Mouse (Mus musculus) hindbrain, embryonic 14.5 days (tissue): ENCODE results near the gene Vmn1r4. TPM values are rescaled to one million over a fixed set of nuclear protein-coding genes. Genes with fewer than 3 reads are reported as not detected.

Experiments used
- ATAC-seq: fragments of 200-750 bp; cut with Nextera tagmentation; 2 replicates; pipeline ENCODE4 v1.8.0; 2017; ENCODE audit warnings: moderate number of reproducible peaks, mild to moderate bottlenecking, moderate TSS enrichment, moderate library complexity; ENCODE audit not compliant: low FRiP score
- DNase-seq: peaks from one replicate; pipeline ENCODE4 v3.0.0-alpha.2; 2015; ENCODE audit warnings: low spot score
- H3K27ac ChIP-seq: fragments of 300-500 bp; sonication (generic); 2 replicates; pipeline ENCODE4 v1.5.1; 2014; ENCODE audit warnings: mild to moderate bottlenecking, moderate library complexity
- H3K27me3 ChIP-seq: fragments of 300-500 bp; sonication (generic); 2 replicates; pipeline ENCODE4 v1.6.1; 2014; ENCODE audit warnings: mild to moderate bottlenecking, low read length, mixed read lengths; ENCODE audit not compliant: control insufficient read depth, insufficient read depth
- H3K36me3 ChIP-seq: fragments of 300-500 bp; sonication (generic); replicated peaks from 2 replicates; pipeline ENCODE4 v1.6.1; 2014; ENCODE audit not compliant: control insufficient read depth, insufficient read depth
- H3K4me1 ChIP-seq: fragments of 300-500 bp; sonication (generic); replicated peaks from 2 replicates; pipeline ENCODE4 v1.6.1; 2014; ENCODE audit warnings: antibody characterized with exemption, low read length, mixed read lengths; ENCODE audit not compliant: control insufficient read depth, insufficient read depth
- H3K4me2 ChIP-seq: fragments of 300-500 bp; sonication (generic); replicated peaks from 2 replicates; pipeline ENCODE4 v1.6.1; 2014; ENCODE audit warnings: mild to moderate bottlenecking, moderate library complexity
- H3K4me3 ChIP-seq: fragments of 300-500 bp; sonication (generic); replicated peaks from 2 replicates; pipeline ENCODE4 v1.5.1; 2014; ENCODE audit warnings: mild to moderate bottlenecking, low read length
- H3K9ac ChIP-seq: fragments of 300-500 bp; sonication (generic); 2 replicates; pipeline ENCODE4 v1.6.1; 2014
- H3K9me3 ChIP-seq: fragments of 300-500 bp; sonication (generic); 2 replicates; pipeline ENCODE4 v1.6.1; 2016; ENCODE audit warnings: low read length; ENCODE audit not compliant: control insufficient read depth
- WGBS: fragments of 180-500 bp; shearing (Covaris S2); extraction: QIAGEN DNeasy Blood & Tissue Kit; methylation state at CpG from one replicate; pipeline ENCODE4 v1.1.7; 2014; 5-methylcytosine and 5-hydroxymethylcytosine counted together
- polyA plus RNA-seq: library from polyadenylated mRNA; unstranded; fragments of >200 nt; fragmentation: Nextera tagmentation; extraction: Ambion mirVana; gene quantifications from 2 replicates; pipeline ENCODE4 v1.2.1, GENCODE M21; 2014

The Vmn1r4 gene
- polyA plus RNA-seq, 1 experiment from 2014 or later, result 0.62 TPM

GRCm38 (mm10) chr6:56910910-56911309 is 12.9 kb upstream of the Vmn1r4 start:
- no peak for DNase-seq
- Histone ChIP-seq H3K27me3 (no peaks in the 10 kb centered on the region), H3K4me2 (no peak overlapping the region), H3K4me1 (no peaks in the 10 kb centered on the region), H3K27ac (no peak overlapping the region), H3K4me3 (no peak overlapping the region), H3K36me3 (no peaks in the 10 kb centered on the region), H3K9me3 (no peaks in the 10 kb centered on the region), H3K9ac (no peak overlapping the region)
- ATAC-seq, result no peak
- whole genome bisulfite sequencing, result 89% methylated on average over 2 of the region's 2 CpGs

DNA sequence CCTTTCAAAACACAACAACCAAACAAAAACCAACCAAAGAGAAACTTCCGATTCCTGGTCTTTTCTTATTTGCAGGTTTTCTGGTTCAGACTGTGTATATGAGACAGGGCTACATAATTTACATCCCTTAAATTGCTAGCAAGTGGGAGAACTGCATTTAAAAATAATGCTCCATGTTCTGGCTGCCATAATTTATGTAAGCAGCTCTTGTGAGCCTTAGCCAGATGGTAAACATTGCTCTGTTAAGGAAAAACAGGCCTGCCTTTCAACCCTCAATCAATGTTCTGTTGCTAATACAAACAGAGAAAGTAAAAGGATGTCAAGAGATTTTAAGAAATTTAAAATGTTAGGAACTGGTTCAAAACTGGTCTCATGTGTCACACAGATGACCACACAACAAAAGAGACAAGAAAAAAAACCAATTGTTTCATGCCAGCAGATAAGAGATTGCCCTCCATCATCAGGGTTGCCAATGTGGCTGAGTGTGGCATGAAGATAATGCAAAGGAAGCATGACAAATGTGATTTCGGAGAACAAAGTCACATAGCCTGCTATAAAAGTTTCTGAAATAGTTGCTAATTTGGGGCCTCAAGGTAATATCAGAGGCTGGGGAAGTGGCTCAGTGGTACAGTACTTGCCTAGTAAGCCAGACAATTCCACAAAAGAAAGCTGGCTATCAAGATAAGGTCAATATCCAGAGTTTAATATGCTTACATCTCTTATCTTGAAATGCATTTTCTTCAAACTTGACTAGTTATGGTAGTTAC is 10.5 kb upstream of the Vmn1r4 start:
- Histone ChIP-seq H3K36me3 (no peaks in the 10 kb centered on the region), H3K9ac (no peak overlapping the region), H3K4me2 (no peak overlapping the region), H3K9me3 (no peaks in the 10 kb centered on the region), H3K4me1 (no peaks in the 10 kb centered on the region), H3K4me3 (no peak overlapping the region), H3K27me3 (no peaks in the 10 kb centered on the region), H3K27ac (no peak overlapping the region)
- 92% methylated on average over 2 of the region's 2 CpGs for WGBS
- DNase-seq, result no peak
- ATAC-seq, result no peak

- H3K4me1 ChIP-seq, result no peaks in the 10 kb centered on the region
- H3K27ac ChIP-seq, result no peak overlapping the region
- WGBS, result 92% methylated on average over 2 of the region's 2 CpGs
- H3K9ac ChIP-seq, result no peak overlapping the region
- DNase-seq, result no peak
- no peaks in the 10 kb centered on the region for H3K36me3 ChIP-seq
- no peak overlapping the region for H3K4me3 ChIP-seq
- H3K9me3 ChIP-seq, result no peaks in the 10 kb centered on the region
- H3K27me3 ChIP-seq, result no peaks in the 10 kb centered on the region
- no peak overlapping the region for H3K4me2 ChIP-seq
- ATAC-seq, result no peak
These were observed 7.5 kb upstream of the Vmn1r4 start for GRCm38 (mm10) chr6:56916279-56916678.

DNA sequence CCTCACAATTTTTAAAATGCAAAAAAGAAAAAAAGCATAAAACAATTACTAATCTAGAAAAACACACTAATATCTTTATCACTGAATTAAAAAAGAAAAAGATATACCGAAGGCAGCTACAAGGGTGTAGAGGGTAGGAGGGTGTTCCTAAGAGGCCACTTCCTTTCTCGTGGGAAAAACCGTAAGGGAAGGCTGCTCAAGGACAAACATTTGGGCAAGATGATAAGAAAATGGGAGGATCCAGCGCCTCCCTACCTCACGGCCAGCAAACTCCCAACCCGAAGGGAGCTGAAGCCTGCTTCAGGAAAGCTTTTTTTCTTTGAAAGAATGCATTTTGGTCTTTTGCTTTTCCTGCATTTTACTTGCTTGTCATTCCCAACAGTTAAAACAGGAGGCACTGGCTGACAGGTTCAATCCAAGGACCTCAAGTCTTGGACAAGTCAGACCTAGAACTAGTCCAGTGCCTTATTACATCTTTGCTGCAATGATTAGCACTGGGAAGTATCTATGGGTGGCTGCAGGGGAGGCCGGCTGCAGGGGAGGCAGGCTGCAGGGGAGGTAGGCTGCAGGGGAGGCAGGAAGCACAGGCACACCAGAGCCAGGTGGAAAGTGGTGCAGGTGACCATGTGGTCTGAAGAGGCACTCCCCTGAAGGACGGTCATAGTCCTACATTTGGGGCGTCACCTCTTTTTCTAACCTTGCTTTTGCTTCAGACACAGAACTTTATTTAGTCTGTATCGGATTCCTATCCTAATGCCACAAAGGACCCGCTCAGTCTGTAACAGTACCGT is 6.0 kb upstream of the Vmn1r4 start:
- WGBS, result 83% methylated on average over 12 of the region's 12 CpGs
- peaks cover 10% of the 10 kb centered on the region for H3K4me1 ChIP-seq
- no peaks in the 10 kb centered on the region for H3K36me3 ChIP-seq
- no peaks in the 10 kb centered on the region for H3K27me3 ChIP-seq
- H3K27ac ChIP-seq, result no peak overlapping the region
- DNase-seq (no peak), ATAC-seq (no peak)
- H3K4me3 ChIP-seq, result no peak overlapping the region
- H3K9ac ChIP-seq, result no peak overlapping the region
- H3K9me3 ChIP-seq, result no peaks in the 10 kb centered on the region
- no peak overlapping the region for H3K4me2 ChIP-seq

DNA sequence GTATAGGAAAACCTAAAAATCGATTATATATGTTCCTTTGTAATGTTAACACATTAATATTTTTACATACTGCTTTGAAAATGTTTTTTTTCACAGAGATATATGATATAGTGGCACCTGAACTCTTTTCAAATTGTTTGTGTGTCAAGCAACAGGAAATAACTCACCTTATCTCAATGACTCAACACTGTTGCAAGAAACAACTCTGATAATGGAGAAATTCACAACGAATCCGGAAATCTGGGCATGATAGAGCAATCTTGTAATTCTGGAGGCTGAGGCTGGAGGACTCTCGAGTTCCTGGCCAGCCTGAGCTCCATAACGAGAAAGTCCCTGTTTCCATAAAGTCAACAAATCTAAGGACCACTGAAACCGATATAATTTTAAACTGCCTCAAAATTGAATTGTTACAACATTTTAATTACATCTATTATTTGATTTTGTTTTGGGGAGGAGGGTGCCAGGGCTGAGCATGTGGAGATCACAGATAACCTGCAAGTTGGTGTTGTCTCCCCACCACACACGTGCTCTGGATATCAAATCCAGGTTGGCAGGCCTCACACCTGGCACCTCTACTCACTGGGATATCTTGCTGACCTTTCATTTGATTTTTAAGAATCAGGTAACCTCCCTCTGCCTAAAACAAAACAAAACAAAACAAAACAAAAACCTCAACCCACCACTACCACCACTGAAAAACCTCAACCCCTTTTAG is 4.3 kb upstream of the Vmn1r4 start:
- H3K9ac ChIP-seq, result no peak overlapping the region
- 92% methylated on average over 7 of the region's 7 CpGs for WGBS
- H3K36me3 ChIP-seq, result no peaks in the 10 kb centered on the region
- DNase-seq (no peak), ATAC-seq (no peak)
- no peak overlapping the region for H3K4me2 ChIP-seq
- H3K4me1 ChIP-seq, result peaks cover 13% of the 10 kb centered on the region
- H3K9me3 ChIP-seq, result no peaks in the 10 kb centered on the region
- no peak overlapping the region for H3K27ac ChIP-seq
- no peak overlapping the region for H3K4me3 ChIP-seq
- no peaks in the 10 kb centered on the region for H3K27me3 ChIP-seq

- no peak overlapping the region for H3K4me2 ChIP-seq
- WGBS, result 86% methylated on average over 12 of the region's 12 CpGs
- H3K36me3 ChIP-seq, result no peaks in the 10 kb centered on the region
- no peak overlapping the region for H3K4me3 ChIP-seq
- H3K9me3 ChIP-seq, result no peaks in the 10 kb centered on the region
- H3K27ac ChIP-seq, result no peak overlapping the region
- H3K9ac ChIP-seq, result no peak overlapping the region
- ATAC-seq (no peak), DNase-seq (no peak)
- H3K4me1 ChIP-seq, result peaks cover 18% of the 10 kb centered on the region
- H3K27me3 ChIP-seq, result no peaks in the 10 kb centered on the region
These were observed 3.4 kb upstream of the Vmn1r4 start for GRCm38 (mm10) chr6:56920222-56921092.

DNA sequence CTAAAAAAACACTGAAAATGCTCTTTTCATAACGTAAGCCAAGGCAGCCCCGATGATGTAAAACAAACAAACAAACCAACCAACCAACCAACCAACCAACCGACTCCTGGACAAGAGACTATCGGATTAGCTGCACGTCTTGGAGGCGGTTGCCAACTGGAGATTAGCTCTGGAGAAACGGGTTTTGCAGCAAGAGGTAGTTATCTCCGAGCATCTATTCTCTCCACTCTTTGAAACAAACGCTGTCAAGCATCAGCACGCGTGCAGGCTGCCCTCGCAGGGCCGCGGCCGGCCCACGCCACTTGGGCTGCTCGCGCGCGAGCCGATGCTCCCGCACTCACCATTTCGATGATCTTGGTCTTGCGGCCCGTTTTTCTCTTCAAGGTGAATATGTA is 487 bp upstream of the Vmn1r4 start:
- peak overlapping the region; percentile 66 for H3K4me3 ChIP-seq
- H3K27ac ChIP-seq, result peak overlapping the region; percentile 85
- peaks cover 18% of the 10 kb centered on the region for H3K4me1 ChIP-seq
- WGBS, result under 1% methylated on average over 25 of the region's 25 CpGs
- peak overlapping the region; percentile 71 for H3K4me2 ChIP-seq
- no peaks in the 10 kb centered on the region for H3K36me3 ChIP-seq
- no peaks in the 10 kb centered on the region for H3K9me3 ChIP-seq
- ATAC-seq (no peak; the same call in 1 of the 2 replicates), DNase-seq (no peak)
- H3K9ac ChIP-seq, result peak overlapping the region; percentile 79
- H3K27me3 ChIP-seq, result no peaks in the 10 kb centered on the region

DNA sequence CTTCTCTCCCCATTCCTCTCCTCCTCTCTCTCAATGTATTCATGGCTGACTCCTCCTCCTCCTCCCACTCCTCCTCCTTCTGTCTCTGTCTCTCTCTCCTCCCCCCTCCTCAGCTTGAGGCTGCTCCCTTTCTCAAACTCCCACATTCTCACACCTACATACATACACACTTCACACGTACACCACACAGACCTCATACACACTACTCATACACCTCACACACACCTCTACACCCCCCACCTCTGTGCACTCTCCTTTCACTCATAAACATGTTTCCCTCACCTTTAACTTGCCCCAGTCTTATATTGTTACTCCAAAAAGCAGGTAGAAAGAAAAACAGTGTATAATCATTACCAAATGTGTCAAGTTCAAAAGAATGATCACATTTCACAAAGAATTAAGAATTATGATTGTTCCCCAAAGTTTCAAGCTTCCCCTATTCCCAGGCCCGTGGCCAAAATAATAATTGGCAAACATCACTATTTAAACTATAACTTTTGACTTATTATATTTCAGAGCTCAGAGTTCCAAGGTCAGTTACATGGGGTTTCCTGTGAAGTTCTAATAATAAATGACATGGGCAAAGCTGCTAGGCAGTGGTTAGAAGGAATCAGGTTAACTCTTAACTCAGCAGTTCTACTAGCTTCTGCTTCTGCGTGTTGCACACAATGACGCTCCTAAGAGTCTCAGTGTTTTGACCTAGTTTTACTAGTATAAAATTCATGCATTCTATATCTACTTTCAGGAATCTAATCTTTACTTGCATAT is 8.0 kb downstream of the Vmn1r4 start:
- Histone ChIP-seq H3K27me3 (no peaks in the 10 kb centered on the region), H3K9ac (no peak overlapping the region), H3K27ac (no peak overlapping the region), H3K9me3 (no peaks in the 10 kb centered on the region), H3K4me2 (no peak overlapping the region), H3K4me1 (no peaks in the 10 kb centered on the region), H3K36me3 (no peaks in the 10 kb centered on the region), H3K4me3 (no peak overlapping the region)
- DNase-seq, result no peak
- no peak for ATAC-seq
- whole genome bisulfite sequencing, result 77% methylated on average over 4 of the region's 4 CpGs
